14 mouse cellular contexts compared by ENCODE assay signal in the genomic region with DNA sequence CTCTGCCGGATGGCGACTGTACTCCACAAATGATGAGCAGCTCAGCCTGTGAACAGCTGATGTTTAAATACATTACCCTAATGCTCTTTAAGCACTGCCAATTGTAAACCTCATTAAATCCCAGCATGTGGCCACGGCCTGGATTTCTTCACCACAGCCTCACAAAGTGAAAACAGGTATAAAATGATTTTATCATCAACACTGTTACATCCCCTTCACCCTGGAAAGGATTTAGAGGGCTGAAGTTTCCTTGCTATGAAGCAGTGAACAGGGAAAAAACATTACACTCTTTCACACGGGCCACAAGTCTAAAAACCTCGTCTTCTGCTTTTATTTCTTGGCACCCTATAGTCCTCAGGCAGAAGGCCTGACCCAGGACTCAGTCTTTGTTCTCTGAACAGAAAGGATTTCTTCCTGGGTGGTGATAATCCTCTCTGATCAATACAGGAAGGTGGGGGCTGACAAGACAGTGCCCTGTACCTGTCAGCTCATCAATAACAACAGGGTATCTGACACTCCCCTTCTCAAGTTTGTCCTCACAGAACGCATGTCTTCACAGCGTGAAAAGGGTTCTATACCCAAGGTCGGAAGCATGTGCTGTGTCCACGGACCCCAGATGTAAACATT. TPM values are rescaled to one million over a fixed set of nuclear protein-coding genes. Genes with fewer than 3 reads are reported as not detected.
DNase-seq lines count a peak whose midpoint lies in the region; ATAC-seq and TF ChIP-seq lines count a peak whose summit lies in the region.
"Had no signal": no experiment of that assay in that cellular context is flagged by ENCODE, and none has a peak within 500 bp of the region (broad histone marks: within the 10 kb centered on the region; RNA-seq: fewer than 3 reads in every experiment).

No protein-coding gene starts in this region.

- H3K9ac ChIP-seq in stomach, embryonic 15.5 days = no peak overlapping the region
- H3K9ac ChIP-seq in stomach, postnatal 0 days (ENCODE audit: low read length) = no peak overlapping the region
- no peak overlapping the region for H3K9ac ChIP-seq in midbrain, embryonic 12.5 days (replicated peaks)
- no peak overlapping the region for H3K9ac ChIP-seq in liver, embryonic 11.5 days (ENCODE audit: low read depth, low read length)
- H3K9ac ChIP-seq: embryonic facial prominence, embryonic 12.5 days had no signal

- WGBS in stomach, embryonic 15.5 days = 33% methylated on average over 9 of the region's 9 CpGs
- 44% methylated on average over 9 of the region's 9 CpGs for WGBS in stomach, postnatal 0 days
- WGBS in midbrain, embryonic 12.5 days = 13% methylated on average over 9 of the region's 9 CpGs
- 61% methylated on average over 9 of the region's 9 CpGs for WGBS in liver, embryonic 11.5 days

- no peak overlapping the region for H3K27ac ChIP-seq in stomach, embryonic 15.5 days
- no peak overlapping the region for H3K27ac ChIP-seq in stomach, postnatal 0 days (replicated peaks)
- H3K27ac ChIP-seq in midbrain, embryonic 12.5 days (replicated peaks) = peak overlapping the region; percentile 49
- no peak overlapping the region for H3K27ac ChIP-seq in liver, embryonic 11.5 days (ENCODE audit: low read depth, low read length)
- H3K27ac ChIP-seq: embryonic facial prominence, embryonic 12.5 days had no signal

- TF ChIP-seq EP300 in stomach, postnatal 0 days (optimal IDR thresholded peaks at IDR 0.05) = no peak

- H3K4me3 ChIP-seq in stomach, embryonic 15.5 days (replicated peaks) = no peak overlapping the region
- H3K4me3 ChIP-seq in stomach, postnatal 0 days (ENCODE audit: low read depth, low read length) = no peak overlapping the region
- no peak overlapping the region for H3K4me3 ChIP-seq in midbrain, embryonic 12.5 days
- H3K4me3 ChIP-seq in liver, embryonic 11.5 days (ENCODE audit: low read depth, low read length) = no peak overlapping the region
- H3K4me3 ChIP-seq: embryonic facial prominence, embryonic 12.5 days; myocyte had no signal

- H3K9me3 ChIP-seq in stomach, embryonic 15.5 days = no peaks in the 10 kb centered on the region
- H3K9me3 ChIP-seq in stomach, postnatal 0 days (ENCODE audit: control insufficient read depth, low read length) = no peaks in the 10 kb centered on the region
- no peaks in the 10 kb centered on the region for H3K9me3 ChIP-seq in midbrain, embryonic 12.5 days
- H3K9me3 ChIP-seq in liver, embryonic 11.5 days (ENCODE audit: control insufficient read depth, low read length) = no peaks in the 10 kb centered on the region
- H3K9me3 ChIP-seq: embryonic facial prominence, embryonic 12.5 days had no signal

- ATAC-seq in stomach, embryonic 15.5 days (ENCODE audit: insufficient read depth, low FRiP score, low read depth) = peak; percentile 31; the same call in 1 of the 2 replicates
- no peak for ATAC-seq in stomach, postnatal 0 days (ENCODE audit: low FRiP score, low TSS enrichment)
- peak; percentile 73 for ATAC-seq in midbrain, embryonic 12.5 days (ENCODE audit: low FRiP score, low read depth)
- no peak for ATAC-seq in CD4-positive, CD25-positive, alpha-beta regulatory T cell, adult 4 months
- no peak for ATAC-seq in liver, embryonic 11.5 days (replicated peaks; ENCODE audit: low FRiP score)

- H3K4me2 ChIP-seq in stomach, embryonic 15.5 days = no peak overlapping the region
- H3K4me2 ChIP-seq in stomach, postnatal 0 days (replicated peaks; ENCODE audit: low read depth) = no peak overlapping the region
- H3K4me2 ChIP-seq in midbrain, embryonic 12.5 days (replicated peaks) = peak overlapping the region; percentile 7; the same call in 1 of the 2 replicates
- no peak overlapping the region for H3K4me2 ChIP-seq in liver, embryonic 11.5 days
- H3K4me2 ChIP-seq: embryonic facial prominence, embryonic 12.5 days had no signal

- no peak for TF ChIP-seq CTCF in stomach, postnatal 0 days (IDR thresholded peaks at IDR 0.05; ENCODE audit: low read depth)

- no peaks in the 10 kb centered on the region for H3K4me1 ChIP-seq in stomach, embryonic 15.5 days
- no peaks in the 10 kb centered on the region for H3K4me1 ChIP-seq in stomach, postnatal 0 days (replicated peaks; ENCODE audit: control insufficient read depth, insufficient read depth)
- H3K4me1 ChIP-seq in midbrain, embryonic 12.5 days = peaks cover 31% of the 10 kb centered on the region
- no peaks in the 10 kb centered on the region for H3K4me1 ChIP-seq in liver, embryonic 11.5 days (replicated peaks; ENCODE audit: control insufficient read depth, insufficient read depth, low read length)

- H3K27me3 ChIP-seq in stomach, embryonic 15.5 days (replicated peaks) = no peaks in the 10 kb centered on the region
- no peaks in the 10 kb centered on the region for H3K27me3 ChIP-seq in stomach, postnatal 0 days (ENCODE audit: control insufficient read depth, insufficient read depth, low read length)
- no peaks in the 10 kb centered on the region for H3K27me3 ChIP-seq in midbrain, embryonic 12.5 days
- H3K27me3 ChIP-seq in liver, embryonic 11.5 days (replicated peaks; ENCODE audit: control insufficient read depth, insufficient read depth, low read length) = no peaks in the 10 kb centered on the region

- no peaks in the 10 kb centered on the region for H3K36me3 ChIP-seq in stomach, embryonic 15.5 days
- H3K36me3 ChIP-seq in stomach, postnatal 0 days (ENCODE audit: control insufficient read depth, insufficient read depth, low read length) = no peaks in the 10 kb centered on the region
- H3K36me3 ChIP-seq in midbrain, embryonic 12.5 days = peaks cover 8% of the 10 kb centered on the region
- peaks cover 4% of the 10 kb centered on the region; the same call in 1 of the 2 replicates for H3K36me3 ChIP-seq in liver, embryonic 11.5 days (ENCODE audit: control insufficient read depth, insufficient read depth, low read length)
- H3K36me3 ChIP-seq: embryonic facial prominence, embryonic 12.5 days had no signal

- peak; percentile 19 to 28 for DNase-seq in cerebellum, postnatal 10 days
- DNase-seq in cerebellum, adult 18-20 months = no peak
- no peak for DNase-seq in stomach, postnatal 0 days (ENCODE audit: low spot score)
- DNase-seq in thymus, postnatal 25 days = no peak
- DNase-seq in liver, embryonic 11.5 days (ENCODE audit: low spot score) = no peak
- DNase-seq: cerebellum, adult 9-10 months; gastrocnemius, postnatal 25 days; kidney, postnatal 14 days; thymus, adult 18-20 months had no signal

RNA-seq across cellular contexts. Expression of a gene that starts 42.9 kb away (rescaled TPM):
- polyA plus RNA-seq in stomach, embryonic 15.5 days (2015; fragmentation: Nextera tagmentation; extraction: Ambion mirVana) = 35.8 and 38.8 TPM in 2 replicates
- 17.4 and 18.5 TPM in 2 replicates for polyA plus RNA-seq in stomach, postnatal 0 days (2015; fragmentation: Nextera tagmentation; extraction: Ambion mirVana)
- 22.3 and 23.6 TPM in 2 replicates for polyA plus RNA-seq in midbrain, embryonic 12.5 days (2016; fragmentation: Nextera tagmentation; extraction: Ambion mirVana)
- polyA plus RNA-seq in CD4-positive, CD25-positive, alpha-beta regulatory T cell, adult 4 months (2017; shearing (Covaris generic)) = 10 to 100 TPM in 1 of 2 experiments, 1 to 10 TPM in 1; 4.5 to 10.8 TPM
- 55.4 and 61.3 TPM in 2 replicates for polyA plus RNA-seq in liver, embryonic 11.5 days (2014; fragmentation: Nextera tagmentation; extraction: Ambion mirVana)

Comparison
In these comparisons a context has a peak if more than half of its experiments do, and no peak if none do; other contexts are left out.
1. DNase-seq: peak in cerebellum, postnatal 10 days (2 of 2); none in cerebellum, adult 18-20 months (0 of 2), stomach, postnatal 0 days (single experiment), thymus, postnatal 25 days (single experiment) and liver, embryonic 11.5 days (single experiment).
2. ATAC-seq: peak in stomach, embryonic 15.5 days (single experiment) and midbrain, embryonic 12.5 days (single experiment); none in stomach, postnatal 0 days (single experiment), CD4-positive, CD25-positive, alpha-beta regulatory T cell, adult 4 months (single experiment) and liver, embryonic 11.5 days (single experiment).